25 mouse cellular contexts compared by ENCODE assay signal in the genomic region with DNA sequence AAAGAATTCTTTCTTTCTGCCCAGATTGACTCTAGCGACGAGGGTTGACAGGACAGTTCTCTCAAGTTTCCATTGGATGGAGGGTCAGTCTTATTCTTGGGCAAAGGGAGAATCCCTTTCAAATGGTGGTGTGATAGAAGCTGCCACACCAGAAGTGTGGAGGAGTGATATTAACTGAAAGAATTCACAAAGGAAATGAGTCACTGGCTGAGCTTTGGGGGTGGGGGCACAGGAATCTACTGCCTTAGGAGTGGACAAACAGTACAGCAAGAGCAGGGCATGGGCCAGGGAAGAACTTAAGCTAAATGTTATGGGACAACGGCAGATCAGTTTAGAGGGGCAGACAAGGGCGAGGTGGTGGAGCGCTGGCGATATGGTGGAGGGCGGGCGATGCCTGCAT.
DNase-seq lines count a peak whose midpoint lies in the region; ATAC-seq and TF ChIP-seq lines count a peak whose summit lies in the region.
"Had no signal": no experiment of that assay in that cellular context is flagged by ENCODE, and none has a peak within 500 bp of the region (broad histone marks: within the 10 kb centered on the region; RNA-seq: fewer than 3 reads in every experiment).

No protein-coding gene starts in this region.

- H3K27ac ChIP-seq in hindbrain, embryonic 14.5 days = peak overlapping the region; percentile 38; the same call in 1 of the 2 replicates
- H3K27ac ChIP-seq in hindbrain, postnatal 0 days = no peak overlapping the region
- H3K27ac ChIP-seq in neural tube, embryonic 15.5 days (replicated peaks) = 0 out of 2 replicates have a peak overlapping the region, but pooled peaks have one; percentile 28
- no peak overlapping the region for H3K27ac ChIP-seq in kidney, adult 2 months (ENCODE audit: insufficient read depth, low read depth, low read length)
- H3K27ac ChIP-seq: embryonic facial prominence, embryonic 12.5 days; forebrain, embryonic 12.5 days; heart, adult 2 months; heart, embryonic 15.5 days; hindbrain, embryonic 10.5 days had no signal

- no peak for DNase-seq in hindbrain, embryonic 14.5 days (ENCODE audit: low spot score)
- no peak for DNase-seq in hindbrain, postnatal 0 days (ENCODE audit: low spot score)
- DNase-seq in Muller cell, postnatal 12 days (ENCODE audit: inconsistent ontology term) = peak; percentile 74
- no peak for DNase-seq in spleen, adult 18-20 months
- no peak for DNase-seq in kidney, adult 2 months
- DNase-seq: adrenal gland, postnatal 14 days; B cell, adult 2 months; cerebellum, adult 11-12 months; cerebellum, adult 9-10 months; cerebellum, postnatal 25 days; gastrocnemius, postnatal 10 days; heart, adult 2 months had no signal

- H3K9me3 ChIP-seq in hindbrain, embryonic 14.5 days (ENCODE audit: control insufficient read depth, low read length) = no peaks in the 10 kb centered on the region
- no peaks in the 10 kb centered on the region for H3K9me3 ChIP-seq in hindbrain, postnatal 0 days (ENCODE audit: low read length)
- peaks cover 3% of the 10 kb centered on the region; the same call in 1 of the 2 replicates for H3K9me3 ChIP-seq in megakaryocyte, embryonic 14.5 days
- no peaks in the 10 kb centered on the region for H3K9me3 ChIP-seq in neural tube, embryonic 15.5 days (replicated peaks)
- H3K9me3 ChIP-seq: embryonic facial prominence, embryonic 12.5 days; forebrain, embryonic 12.5 days; G1E; heart, embryonic 15.5 days; hindbrain, embryonic 10.5 days had no signal

- ATAC-seq in hindbrain, embryonic 14.5 days (ENCODE audit: low FRiP score) = no peak
- ATAC-seq in hindbrain, postnatal 0 days = no peak
- no peak for ATAC-seq in megakaryocyte, adult 5-6 weeks (ENCODE audit: poor library complexity, severe bottlenecking)
- no peak for ATAC-seq in neural tube, embryonic 15.5 days (ENCODE audit: low FRiP score)
- ATAC-seq: activated CD4-positive, CD25-positive, alpha-beta regulatory T cell, adult 4 months; CD4-positive, CD25-positive, alpha-beta regulatory T cell, adult 4 months; forebrain, embryonic 16.5 days; Patski had no signal

- WGBS in hindbrain, embryonic 14.5 days = 89% methylated on average over 8 of the region's 8 CpGs
- 89% methylated on average over 8 of the region's 8 CpGs for WGBS in hindbrain, postnatal 0 days
- 84% methylated on average over 8 of the region's 8 CpGs for WGBS in neural tube, embryonic 15.5 days
- WGBS in kidney, adult 2 months = 74% methylated on average over 8 of the region's 8 CpGs

- no peak overlapping the region for H3K4me3 ChIP-seq in hindbrain, embryonic 14.5 days (replicated peaks; ENCODE audit: low read length)
- H3K4me3 ChIP-seq in hindbrain, postnatal 0 days (ENCODE audit: low read length) = no peak overlapping the region
- peak overlapping the region; percentile 56 for H3K4me3 ChIP-seq in megakaryocyte, embryonic 14.5 days (replicated peaks)
- H3K4me3 ChIP-seq in neural tube, embryonic 15.5 days (replicated peaks) = no peak overlapping the region
- H3K4me3 ChIP-seq in kidney, adult 2 months (ENCODE audit: insufficient read depth, low read depth, low read length) = no peak overlapping the region
- H3K4me3 ChIP-seq: embryonic facial prominence, embryonic 12.5 days; forebrain, embryonic 12.5 days; heart, adult 2 months; heart, embryonic 15.5 days; hindbrain, embryonic 10.5 days had no signal

- TF ChIP-seq POLR2A in kidney, adult 2 months (IDR thresholded peaks at IDR 0.05; ENCODE audit: low read depth, low read length) = no peak

- no peak overlapping the region for H3K4me2 ChIP-seq in hindbrain, embryonic 14.5 days (replicated peaks)
- no peak overlapping the region for H3K4me2 ChIP-seq in hindbrain, postnatal 0 days (ENCODE audit: low read depth, low read length)
- no peak overlapping the region for H3K4me2 ChIP-seq in neural tube, embryonic 15.5 days
- H3K4me2 ChIP-seq: embryonic facial prominence, embryonic 12.5 days; forebrain, embryonic 12.5 days; heart, embryonic 11.5 days; heart, embryonic 15.5 days had no signal

- H3K4me1 ChIP-seq in hindbrain, embryonic 14.5 days (replicated peaks; ENCODE audit: control insufficient read depth, insufficient read depth, low read length) = peaks cover 14% of the 10 kb centered on the region; the same call in 1 of the 2 replicates
- H3K4me1 ChIP-seq in hindbrain, postnatal 0 days (ENCODE audit: insufficient read depth, low read length) = no peaks in the 10 kb centered on the region
- peaks cover 38% of the 10 kb centered on the region for H3K4me1 ChIP-seq in megakaryocyte, embryonic 14.5 days
- peaks cover 31% of the 10 kb centered on the region for H3K4me1 ChIP-seq in neural tube, embryonic 15.5 days
- H3K4me1 ChIP-seq in kidney, adult 2 months (ENCODE audit: control insufficient read depth, insufficient read depth, low read length) = no peaks in the 10 kb centered on the region

- no peak for TF ChIP-seq CTCF in hindbrain, postnatal 0 days (IDR thresholded peaks at IDR 0.05; ENCODE audit: low read depth)
- TF ChIP-seq CTCF in kidney, adult 2 months (conservative IDR thresholded peaks at IDR 0.05; ENCODE audit: insufficient read depth, insufficient read length, low read depth, low read length) = no peak

- no peak overlapping the region for H3K9ac ChIP-seq in hindbrain, embryonic 14.5 days
- no peak overlapping the region for H3K9ac ChIP-seq in hindbrain, postnatal 0 days (replicated peaks; ENCODE audit: low read length)
- H3K9ac ChIP-seq in neural tube, embryonic 15.5 days (replicated peaks) = no peak overlapping the region
- H3K9ac ChIP-seq: embryonic facial prominence, embryonic 12.5 days; forebrain, embryonic 12.5 days; heart, embryonic 15.5 days had no signal

- H3K27me3 ChIP-seq in hindbrain, embryonic 14.5 days (ENCODE audit: control insufficient read depth, insufficient read depth, low read length) = no peaks in the 10 kb centered on the region
- no peaks in the 10 kb centered on the region for H3K27me3 ChIP-seq in hindbrain, postnatal 0 days (ENCODE audit: insufficient read depth, low read length)
- peaks cover 6% of the 10 kb centered on the region for H3K27me3 ChIP-seq in megakaryocyte, embryonic 14.5 days (replicated peaks)
- H3K27me3 ChIP-seq in neural tube, embryonic 15.5 days (replicated peaks) = no peaks in the 10 kb centered on the region
- no peaks in the 10 kb centered on the region for H3K27me3 ChIP-seq in kidney, adult 2 months (replicated peaks; ENCODE audit: control insufficient read depth, insufficient read depth, low read length)
- H3K27me3 ChIP-seq: embryonic facial prominence, embryonic 12.5 days; forebrain, embryonic 12.5 days; heart, embryonic 15.5 days; Patski had no signal

- H3K36me3 ChIP-seq in hindbrain, embryonic 14.5 days (replicated peaks; ENCODE audit: control insufficient read depth, insufficient read depth) = no peaks in the 10 kb centered on the region
- no peaks in the 10 kb centered on the region for H3K36me3 ChIP-seq in hindbrain, postnatal 0 days (ENCODE audit: insufficient read depth, low read length)
- H3K36me3 ChIP-seq in megakaryocyte, embryonic 14.5 days (replicated peaks; ENCODE audit: low read length) = no peaks in the 10 kb centered on the region
- H3K36me3 ChIP-seq in neural tube, embryonic 15.5 days = no peaks in the 10 kb centered on the region
- no peaks in the 10 kb centered on the region for H3K36me3 ChIP-seq in kidney, adult 2 months (ENCODE audit: control insufficient read depth, insufficient read depth, low read length)
- H3K36me3 ChIP-seq: embryonic facial prominence, embryonic 12.5 days; forebrain, embryonic 12.5 days; G1E; heart, embryonic 15.5 days; hindbrain, embryonic 10.5 days had no signal

Comparison
In these comparisons a context has a peak if more than half of its experiments do, and no peak if none do; other contexts are left out.
1. H3K27ac ChIP-seq: peak in hindbrain, embryonic 14.5 days (single experiment) and neural tube, embryonic 15.5 days (single experiment); none in hindbrain, postnatal 0 days (single experiment) and kidney, adult 2 months (single experiment).